Mouse (Mus musculus): ENCODE measurements around the gene Rrbp1.

The Rrbp1 gene

GRCm38 (mm10) chr2:143955004-143955403 is 56.1 kb downstream of the Rrbp1 start:
- no peak for DNase-seq (ENCODE audit: low spot score)

DNA sequence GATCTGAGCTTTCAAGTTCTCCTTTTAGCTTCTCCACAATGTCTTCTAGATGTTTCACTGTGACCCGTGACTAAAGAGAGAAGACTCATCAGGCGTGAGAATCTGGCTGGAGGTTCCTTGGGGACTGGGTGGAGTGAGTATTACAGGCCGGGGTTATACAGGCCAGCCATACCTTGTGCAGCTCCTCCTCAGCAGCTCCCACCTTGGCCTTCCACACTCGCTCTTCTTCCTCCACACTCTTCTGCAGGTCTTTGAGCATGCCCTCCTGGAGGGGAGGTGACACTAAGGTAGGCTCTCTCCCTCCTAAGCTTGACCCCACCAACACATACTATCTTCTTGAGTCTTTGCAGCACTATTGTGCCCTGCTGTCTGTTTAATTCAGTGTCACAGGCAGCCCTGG is 57.1 kb downstream of the Rrbp1 start:
- no peak for DNase-seq (ENCODE audit: low spot score)

GRCm38 (mm10) chr2:143951546-143952315 is 59.3 kb downstream of the Rrbp1 start:
- DNase-seq (ENCODE audit: low spot score), result no peak

GRCm38 (mm10) chr2:143951028-143951420 is 60.0 kb downstream of the Rrbp1 start:
- DNase-seq (ENCODE audit: low spot score), result no peak

- no peak for DNase-seq (ENCODE audit: low spot score)
Measured at GRCm38 (mm10) chr2:143950290-143951027, 60.6 kb downstream of the Rrbp1 start.

- DNase-seq (ENCODE audit: low spot score), result no peak
Measured at GRCm38 (mm10) chr2:143949217-143949616, 61.8 kb downstream of the Rrbp1 start.

DNA sequence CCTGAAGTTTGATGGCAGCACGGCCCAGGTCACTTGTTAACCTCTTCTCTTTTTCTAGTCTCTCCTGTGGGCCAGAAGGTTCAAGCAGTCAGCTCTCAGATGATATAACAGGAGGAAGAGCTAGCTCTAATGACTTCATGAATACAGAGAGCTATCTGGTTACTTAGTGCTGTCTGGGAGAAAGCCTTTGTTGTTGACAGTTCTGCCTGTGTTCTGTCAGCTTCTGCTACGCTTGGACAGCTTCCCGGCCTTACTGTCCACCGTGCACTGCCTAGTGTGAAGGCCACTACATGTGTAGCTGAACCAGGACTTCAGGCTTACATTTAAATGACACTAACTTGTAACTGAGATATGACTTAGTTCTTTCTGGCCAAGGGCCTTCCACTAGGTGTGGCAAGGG is 62.6 kb downstream of the Rrbp1 start:
- no peak for DNase-seq (ENCODE audit: low spot score)

- no peak for DNase-seq (ENCODE audit: low spot score)
Measured at GRCm38 (mm10) chr2:143947981-143948380, 63.1 kb downstream of the Rrbp1 start.

GRCm38 (mm10) chr2:143946399-143946798 is 64.7 kb downstream of the Rrbp1 start:
- DNase-seq (ENCODE audit: low spot score), result no peak

- no peak for DNase-seq (ENCODE audit: low spot score)
Measured at GRCm38 (mm10) chr2:143945466-143946075, 65.5 kb downstream of the Rrbp1 start.

DNA sequence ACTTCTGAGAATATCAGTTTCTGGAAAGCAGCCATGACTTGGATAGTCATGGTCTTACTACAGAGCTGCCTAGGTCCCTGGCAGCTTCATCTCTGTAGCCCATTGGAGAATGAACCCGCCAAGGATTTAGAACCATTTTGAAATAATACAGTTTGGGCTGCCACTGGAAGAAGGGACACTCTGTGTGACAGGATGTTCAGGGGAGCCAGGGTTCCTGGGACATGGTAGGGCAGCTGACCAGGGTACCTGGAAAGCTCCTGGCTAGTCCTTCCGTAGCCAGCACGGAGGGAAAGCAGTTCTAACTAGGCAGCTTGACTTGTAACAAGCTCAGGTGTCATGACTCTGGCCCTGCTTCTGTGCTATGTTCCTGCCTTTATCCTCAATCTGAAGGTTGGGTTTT is 66.3 kb downstream of the Rrbp1 start:
- no peak for DNase-seq (ENCODE audit: low spot score)

DNA sequence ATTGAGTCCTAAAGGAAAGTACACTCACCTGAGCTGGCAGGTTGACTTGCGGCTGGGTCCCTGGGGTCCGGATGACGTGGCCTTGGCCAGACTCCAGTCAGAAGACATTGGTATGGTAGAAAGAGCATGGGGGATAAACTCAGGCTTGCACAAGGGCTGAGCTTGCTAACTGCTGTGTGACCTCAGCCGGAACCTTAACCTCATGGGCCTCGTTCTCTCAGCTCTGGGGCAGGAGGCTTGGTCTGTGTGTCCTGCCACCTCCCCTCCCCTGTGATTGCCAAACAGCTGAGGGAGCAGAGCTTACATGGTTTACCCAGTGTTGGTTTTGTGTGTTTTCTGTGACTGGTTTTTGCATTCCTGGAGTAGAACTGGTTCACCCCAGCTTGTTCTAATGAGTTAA is 70.7 kb downstream of the Rrbp1 start:
- no peak for DNase-seq (ENCODE audit: low spot score)

GRCm38 (mm10) chr2:143937861-143938260 is 73.2 kb downstream of the Rrbp1 start:
- no peak for DNase-seq (ENCODE audit: low spot score)

DNA sequence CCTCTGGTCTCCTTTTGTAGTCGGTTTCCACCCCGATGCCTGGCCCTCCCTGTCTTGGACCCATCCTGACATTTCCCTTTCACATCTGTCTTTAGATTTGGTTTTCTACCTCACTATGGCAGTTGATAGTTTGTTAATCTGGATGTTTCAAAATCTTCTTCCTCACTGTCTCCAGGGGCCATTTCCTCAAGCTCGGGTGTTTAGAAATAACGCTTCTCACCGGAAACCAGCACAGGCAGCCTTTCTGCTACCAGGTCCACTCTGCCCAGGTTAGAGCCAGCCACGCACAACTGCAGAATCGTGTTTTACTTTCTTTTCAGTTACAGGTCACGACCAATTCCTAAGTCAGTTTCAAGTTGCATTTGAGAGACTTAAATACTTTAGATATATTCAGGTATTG is 76.6 kb downstream of the Rrbp1 start:
- no peak for DNase-seq (ENCODE audit: low spot score)

GRCm38 (mm10) chr2:143933516-143933915 is 77.5 kb downstream of the Rrbp1 start:
- no peak for DNase-seq (ENCODE audit: low spot score)

- DNase-seq (ENCODE audit: low spot score), result no peak
Measured at GRCm38 (mm10) chr2:143932340-143932873, 78.7 kb downstream of the Rrbp1 start.

GRCm38 (mm10) chr2:143929607-143930311 is 81.3 kb downstream of the Rrbp1 start:
- DNase-seq (ENCODE audit: low spot score), result no peak

GRCm38 (mm10) chr2:143925826-143926225 is 85.2 kb downstream of the Rrbp1 start:
- no peak for DNase-seq (ENCODE audit: low spot score)

DNA sequence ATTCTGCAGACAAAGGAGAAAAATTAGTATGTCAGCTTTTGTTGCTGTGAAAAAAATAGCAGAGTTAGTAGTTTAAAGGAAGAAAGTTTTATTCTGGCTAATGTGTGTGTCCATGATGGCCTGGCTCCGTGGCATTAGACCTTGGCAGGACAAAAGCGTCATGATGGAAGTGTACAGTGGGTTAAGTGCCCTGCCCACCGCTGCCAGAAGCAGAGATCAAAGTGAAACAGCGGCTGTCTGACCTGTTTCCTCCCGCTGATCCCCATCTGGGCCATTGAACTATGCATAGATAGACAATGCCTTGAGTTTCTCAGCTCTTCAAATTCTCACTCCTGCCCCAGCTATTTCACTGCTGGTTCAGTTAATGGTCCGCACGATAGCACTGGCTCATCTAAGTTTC is 87.0 kb downstream of the Rrbp1 start:
- no peak for DNase-seq (ENCODE audit: low spot score)

DNA sequence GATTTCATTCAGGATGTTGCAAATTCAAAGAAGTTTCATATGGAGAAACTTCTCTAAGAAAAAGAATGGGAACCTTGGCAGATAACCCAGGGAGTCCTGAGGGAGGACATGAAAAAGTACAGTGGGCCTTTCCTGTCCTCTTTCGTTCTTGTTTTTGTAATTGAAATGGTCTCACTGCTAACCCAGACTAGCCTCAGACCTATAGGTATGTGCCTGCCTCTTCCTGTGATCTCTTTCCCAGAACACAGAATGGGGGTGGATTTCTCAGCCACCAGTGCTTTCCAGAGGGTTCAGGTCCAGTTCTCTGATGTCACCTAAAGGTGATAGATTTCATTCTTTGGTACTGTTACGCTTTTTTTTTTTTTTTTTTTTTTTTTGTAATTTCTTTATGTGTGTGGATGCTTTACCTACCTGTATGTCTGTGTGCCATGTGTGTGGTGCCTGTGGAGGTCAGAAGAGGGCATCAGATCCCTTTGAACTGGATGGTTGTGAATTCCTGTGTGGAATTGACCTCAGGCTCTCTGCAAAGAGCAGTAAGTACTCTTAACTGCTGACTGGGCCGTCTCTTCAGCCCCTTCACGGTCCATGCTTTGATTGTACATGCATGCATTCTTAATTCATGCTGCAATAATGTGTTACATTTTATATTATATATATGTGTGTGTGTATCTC is 92.1 kb downstream of the Rrbp1 start:
- no peak for DNase-seq (ENCODE audit: low spot score)

DNA sequence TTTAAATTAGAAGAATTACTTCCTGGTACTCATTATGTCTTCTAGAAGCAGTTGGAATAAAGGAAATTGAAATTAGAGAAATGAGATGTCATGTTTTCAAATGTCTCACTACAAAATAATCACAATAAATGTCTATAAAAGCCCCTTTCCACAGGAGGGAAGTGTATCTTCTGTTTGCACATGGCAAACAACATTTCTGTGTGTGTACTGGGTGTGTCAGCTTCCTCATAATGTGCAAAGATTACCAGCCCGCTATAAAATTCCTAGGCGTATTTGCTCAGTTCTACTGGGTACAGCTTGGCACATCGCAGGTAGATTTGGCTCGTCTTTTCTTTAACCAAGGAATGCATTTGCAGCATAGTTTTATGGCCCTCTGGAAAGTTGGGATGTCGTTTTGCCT is 93.4 kb downstream of the Rrbp1 start:
- DNase-seq (ENCODE audit: low spot score), result no peak

- DNase-seq (ENCODE audit: low spot score), result no peak
Measured at GRCm38 (mm10) chr2:143916229-143916628, 94.8 kb downstream of the Rrbp1 start.
